Mouse (Mus musculus) embryonic facial prominence, embryonic 13.5 days (tissue): ENCODE results near the gene Steap4. TPM values are rescaled to one million over a fixed set of nuclear protein-coding genes. Genes with fewer than 3 reads are reported as not detected.
"Not testable (repeated sequence)": the region's sequence is repeated elsewhere in the genome, so short reads cannot be mapped to it uniquely, and the experiment has no call there.

ENCODE experiments used
- ATAC-seq: fragments of 200-750 bp; cut with Nextera tagmentation; 2 replicates; pipeline ENCODE4 v1.8.0; 2017; ENCODE audit warnings: low read depth; ENCODE audit not compliant: insufficient number of reproducible peaks, insufficient read depth, low FRiP score, low TSS enrichment
- H3K27ac ChIP-seq: fragments of 300-500 bp; sonication (generic); 2 replicates; pipeline ENCODE4 v1.5.1; 2015; ENCODE audit warnings: moderate library complexity, mild to moderate bottlenecking, inconsistent platforms
- H3K27me3 ChIP-seq: fragments of 300-500 bp; sonication (generic); 2 replicates; pipeline ENCODE4 v1.6.1; 2015; ENCODE audit warnings: mild to moderate bottlenecking, inconsistent platforms
- H3K36me3 ChIP-seq: fragments of 300-500 bp; sonication (generic); 2 replicates; pipeline ENCODE4 v1.6.1; 2015; ENCODE audit warnings: mild to moderate bottlenecking, inconsistent platforms
- H3K4me1 ChIP-seq: fragments of 300-500 bp; sonication (generic); 2 replicates; pipeline ENCODE4 v1.6.1; 2015; ENCODE audit warnings: inconsistent platforms
- H3K4me2 ChIP-seq: fragments of 300-500 bp; sonication (generic); 2 replicates; pipeline ENCODE4 v1.6.1; 2015; ENCODE audit warnings: moderate library complexity, mild to moderate bottlenecking, inconsistent platforms
- H3K4me3 ChIP-seq: fragments of 300-500 bp; sonication (generic); 2 replicates; pipeline ENCODE4 v1.5.1; 2015; ENCODE audit warnings: mild to moderate bottlenecking, inconsistent platforms
- H3K9ac ChIP-seq: fragments of 300-500 bp; sonication (generic); 2 replicates; pipeline ENCODE4 v1.6.1; 2015; ENCODE audit warnings: mild to moderate bottlenecking, inconsistent platforms
- H3K9me3 ChIP-seq: fragments of 300-500 bp; sonication (generic); 2 replicates; pipeline ENCODE4 v1.6.1; 2016; ENCODE audit warnings: inconsistent platforms
- WGBS: fragments of 180-500 bp; shearing (Covaris S2); methylation state at CpG from one replicate; pipeline ENCODE4 v1.1.7; 2015; ENCODE audit warnings: mixed read lengths; 5-methylcytosine and 5-hydroxymethylcytosine counted together
- polyA plus RNA-seq: library from polyadenylated mRNA; unstranded; fragments of >200 nt; fragmentation: Nextera tagmentation; extraction: Ambion mirVana; gene quantifications from 2 replicates; pipeline ENCODE4 v1.2.1, GENCODE M21; 2015

The Steap4 gene
- 2.0 and 3.2 TPM in 2 replicates for polyA plus RNA-seq

DNA sequence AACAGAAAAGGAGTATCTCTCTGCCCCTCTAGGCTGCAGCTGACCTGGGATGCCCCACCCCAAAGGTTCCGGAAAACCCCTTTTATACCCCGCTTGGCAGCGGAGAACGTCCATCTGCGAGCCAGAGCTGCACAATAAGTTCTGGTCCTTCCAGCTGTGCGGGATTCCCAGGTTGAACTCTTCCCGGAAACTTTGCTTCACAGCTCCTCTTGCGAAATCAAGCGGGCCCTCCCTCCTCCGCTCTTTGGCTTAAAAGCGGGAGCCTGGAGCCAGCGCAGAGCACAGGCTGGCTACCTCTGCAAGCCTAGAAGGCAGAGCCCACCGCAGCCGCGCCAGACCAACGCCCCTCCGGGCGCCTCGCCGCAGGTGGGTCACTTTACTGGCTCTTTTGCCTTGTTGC lies at the start of gene Steap4:
Gene Steap4 (plus strand): TSS at position 282 of the 400 bp plus-strand sequence.
- Histone ChIP-seq H3K4me1 (peaks cover 9% of the 10 kb centered on the region), H3K4me3 (peak within 1 kb of the TSS; percentile 35), H3K27ac (no peak within 1 kb of the TSS), H3K9me3 (no peaks in the 10 kb centered on the region), H3K4me2 (peak within 1 kb of the TSS; percentile 62), H3K9ac (peak within 1 kb of the TSS; percentile 51; the same call in 1 of the 2 replicates), H3K36me3 (no peaks in the 10 kb centered on the region), H3K27me3 (no peaks in the 10 kb centered on the region)
- 3% methylated on average over 20 of the region's 20 CpGs for WGBS
- ATAC-seq: no peak

DNA sequence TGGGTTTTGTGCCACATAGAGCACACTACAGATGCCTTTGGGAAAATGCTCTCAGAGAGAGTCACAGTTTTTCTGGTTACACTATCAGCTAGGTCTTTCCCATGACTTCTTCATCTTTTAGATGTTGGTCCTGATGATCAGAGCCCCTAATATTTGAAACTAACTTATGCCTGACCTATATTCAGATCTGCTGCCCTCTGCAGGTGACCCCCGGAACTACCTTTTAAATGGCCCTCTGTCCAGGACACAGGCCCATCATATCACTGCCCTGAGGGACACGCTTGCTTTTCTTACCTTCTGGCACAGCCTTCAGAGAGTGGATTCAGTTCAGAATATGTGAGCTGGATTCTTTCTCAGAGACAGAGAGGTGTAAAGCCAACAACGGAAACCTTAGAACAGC lies 48.3 kb upstream of the Steap4 start:
- H3K4me1 ChIP-seq: no peaks in the 10 kb centered on the region
- H3K27me3 ChIP-seq: no peaks in the 10 kb centered on the region
- 64% methylated on average over 3 of the region's 3 CpGs for WGBS
- no peaks in the 10 kb centered on the region for H3K9me3 ChIP-seq
- no peaks in the 10 kb centered on the region for H3K36me3 ChIP-seq
- H3K4me3 ChIP-seq: no peak overlapping the region
- no peak overlapping the region for H3K9ac ChIP-seq
- no peak overlapping the region for H3K4me2 ChIP-seq
- no peak for ATAC-seq
- no peak overlapping the region for H3K27ac ChIP-seq

DNA sequence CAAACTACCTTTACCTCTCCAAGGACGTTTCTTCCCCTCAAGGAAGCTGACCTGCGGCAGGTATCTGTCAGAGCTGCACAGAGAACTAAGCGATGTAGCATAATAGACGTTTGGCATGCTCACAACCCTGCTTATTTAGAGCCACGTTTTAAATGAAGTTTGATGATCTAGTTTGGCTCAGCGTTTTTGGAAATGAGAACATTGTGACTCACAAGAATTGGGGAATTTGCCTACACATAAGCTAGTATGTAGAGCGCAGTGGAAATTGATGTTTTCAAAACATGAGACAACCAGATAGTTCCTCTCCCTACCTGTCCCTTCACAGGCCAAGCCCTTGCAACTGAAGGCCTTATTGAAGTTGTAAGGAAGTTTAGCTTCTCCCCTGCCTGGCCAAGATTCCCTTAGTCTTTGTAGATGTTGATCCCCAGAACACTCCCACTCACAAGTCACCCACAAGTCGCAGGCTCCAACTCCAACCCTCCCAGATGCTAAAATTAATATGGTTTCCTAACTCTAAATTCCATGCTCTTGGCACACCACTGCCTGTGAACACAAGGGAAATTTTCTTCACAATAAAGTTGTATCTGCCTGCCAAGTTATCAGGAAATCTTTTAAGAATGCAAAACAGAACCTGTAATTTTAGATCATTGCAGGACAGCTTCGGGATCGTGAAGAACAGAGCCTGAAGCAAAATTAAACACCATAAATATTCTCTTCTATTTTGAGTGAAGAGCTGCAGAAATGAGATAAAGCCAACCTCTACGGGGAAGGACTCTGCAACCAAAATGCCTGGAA lies 42.6 kb upstream of the Steap4 start:
- no peaks in the 10 kb centered on the region for H3K27me3 ChIP-seq
- H3K36me3 ChIP-seq: no peaks in the 10 kb centered on the region
- no peak overlapping the region for H3K4me3 ChIP-seq
- no peak overlapping the region for H3K9ac ChIP-seq
- no peaks in the 10 kb centered on the region for H3K9me3 ChIP-seq
- H3K27ac ChIP-seq: no peak overlapping the region
- H3K4me2 ChIP-seq: no peak overlapping the region
- no peaks in the 10 kb centered on the region for H3K4me1 ChIP-seq
- WGBS: 72% methylated on average over 11 of the region's 11 CpGs
- ATAC-seq: no peak

DNA sequence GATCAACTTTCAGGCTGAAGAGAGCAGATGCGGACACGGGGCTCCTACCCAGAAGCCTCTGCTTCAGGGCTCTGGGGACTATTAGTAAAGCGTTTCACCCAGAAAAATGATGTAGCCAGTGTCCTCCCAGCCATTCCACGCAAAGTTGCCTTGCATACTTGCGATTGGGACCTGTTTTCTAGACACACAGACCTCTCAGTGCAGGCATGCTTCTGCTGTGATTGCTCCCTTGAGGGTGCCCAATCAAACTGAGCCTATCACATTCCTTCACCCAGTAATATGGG lies 42.0 kb upstream of the Steap4 start:
- Histone ChIP-seq H3K4me2 (no peak overlapping the region), H3K9ac (no peak overlapping the region), H3K27me3 (no peaks in the 10 kb centered on the region), H3K27ac (no peak overlapping the region), H3K4me1 (no peaks in the 10 kb centered on the region), H3K9me3 (no peaks in the 10 kb centered on the region), H3K4me3 (no peak overlapping the region), H3K36me3 (no peaks in the 10 kb centered on the region)
- 72% methylated on average over 5 of the region's 5 CpGs for WGBS
- ATAC-seq: no peak

- Histone ChIP-seq H3K4me1 (no peaks in the 10 kb centered on the region), H3K9ac (no peak overlapping the region), H3K9me3 (no peaks in the 10 kb centered on the region), H3K27ac (no peak overlapping the region), H3K27me3 (no peaks in the 10 kb centered on the region), H3K4me2 (no peak overlapping the region), H3K4me3 (no peak overlapping the region), H3K36me3 (no peaks in the 10 kb centered on the region)
- 89% methylated on average over 2 of the region's 2 CpGs for WGBS
- no peak for ATAC-seq
Measured at GRCm38 (mm10) chr5:7919681-7920080, 40.6 kb upstream of the Steap4 start.

DNA sequence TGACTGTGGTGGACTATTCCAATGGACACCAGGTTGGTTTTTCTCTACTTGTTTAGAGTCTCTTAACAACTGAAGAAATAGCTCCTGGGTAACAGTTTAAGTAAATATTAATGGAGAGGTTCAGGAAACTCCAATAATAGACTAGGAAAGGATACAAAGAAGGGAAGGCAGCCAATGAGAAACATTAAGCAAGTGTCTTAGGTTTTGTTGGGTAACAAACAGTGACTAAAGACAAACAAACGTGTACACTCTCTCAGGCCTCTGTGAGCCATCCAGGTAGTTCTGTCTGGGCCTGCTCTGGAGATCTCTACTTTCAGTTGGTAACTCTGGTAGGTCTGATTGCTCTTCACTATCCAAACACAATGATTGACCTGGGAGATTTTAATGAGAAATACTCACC lies 37.5 kb upstream of the Steap4 start:
- Histone ChIP-seq H3K4me3 (no peak overlapping the region), H3K27ac (no peak overlapping the region), H3K27me3 (no peaks in the 10 kb centered on the region), H3K4me2 (no peak overlapping the region), H3K36me3 (no peaks in the 10 kb centered on the region), H3K4me1 (no peaks in the 10 kb centered on the region), H3K9me3 (no peaks in the 10 kb centered on the region), H3K9ac (no peak overlapping the region)
- 75% methylated on average over 1 of the region's 1 CpGs for WGBS
- no peak for ATAC-seq

- H3K27me3 ChIP-seq: no peaks in the 10 kb centered on the region
- no peaks in the 10 kb centered on the region for H3K4me1 ChIP-seq
- no peak overlapping the region for H3K27ac ChIP-seq
- WGBS: 88% methylated on average over 3 of the region's 3 CpGs
- H3K36me3 ChIP-seq: no peaks in the 10 kb centered on the region
- H3K9me3 ChIP-seq: no peaks in the 10 kb centered on the region
- no peak overlapping the region for H3K4me3 ChIP-seq
- no peak overlapping the region for H3K9ac ChIP-seq
- H3K4me2 ChIP-seq: no peak overlapping the region
- ATAC-seq: no peak
Measured at GRCm38 (mm10) chr5:7923666-7924065, 36.6 kb upstream of the Steap4 start.

- Histone ChIP-seq H3K27me3 (no peaks in the 10 kb centered on the region), H3K4me3 (no peak overlapping the region), H3K36me3 (no peaks in the 10 kb centered on the region), H3K4me2 (no peak overlapping the region), H3K9ac (no peak overlapping the region), H3K27ac (no peak overlapping the region), H3K9me3 (no peaks in the 10 kb centered on the region), H3K4me1 (no peaks in the 10 kb centered on the region)
- no peak for ATAC-seq
- WGBS: 67% methylated on average over 5 of the region's 5 CpGs
Measured at GRCm38 (mm10) chr5:7932234-7933221, 27.7 kb upstream of the Steap4 start.

GRCm38 (mm10) chr5:7933495-7933894 lies 26.8 kb upstream of the Steap4 start:
- not testable (repeated sequence) for H3K9ac ChIP-seq, H3K36me3 ChIP-seq, H3K4me2 ChIP-seq, H3K4me3 ChIP-seq, H3K27me3 ChIP-seq, H3K4me1 ChIP-seq, H3K9me3 ChIP-seq, H3K27ac ChIP-seq, ATAC-seq
- 53% methylated on average over 11 of the region's 11 CpGs for WGBS

GRCm38 (mm10) chr5:7933933-7934675 lies 26.2 kb upstream of the Steap4 start:
- Histone ChIP-seq H3K9ac (no peak overlapping the region), H3K4me2 (no peak overlapping the region), H3K4me1 (no peaks in the 10 kb centered on the region), H3K27ac (no peak overlapping the region), H3K36me3 (no peaks in the 10 kb centered on the region), H3K27me3 (no peaks in the 10 kb centered on the region), H3K9me3 (no peaks in the 10 kb centered on the region), H3K4me3 (no peak overlapping the region)
- WGBS: 41% methylated on average over 2 of the region's 2 CpGs
- ATAC-seq: no peak

DNA sequence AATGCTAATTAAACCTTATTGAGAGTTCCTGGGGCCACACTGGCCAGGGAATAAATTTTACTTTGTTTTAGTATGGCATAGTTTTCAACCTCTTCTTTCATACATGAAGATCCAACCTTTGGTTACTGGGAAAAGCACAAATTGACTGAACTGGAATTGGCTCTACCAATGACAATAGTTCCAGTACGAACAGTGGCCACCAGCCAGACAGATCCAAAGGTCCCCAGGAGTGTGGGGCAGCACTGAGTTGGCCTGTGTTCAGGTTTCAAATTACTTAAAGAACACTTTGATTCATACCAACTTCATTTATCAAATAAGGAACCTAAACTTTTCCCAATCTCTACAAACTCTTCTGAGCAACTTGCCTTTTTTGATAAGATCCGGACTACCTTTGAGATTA lies 5.4 kb upstream of the Steap4 start:
- Histone ChIP-seq H3K4me1 (0 out of 2 replicates have a peak, but pooled peaks cover 1% of the 10 kb centered on the region), H3K9me3 (no peaks in the 10 kb centered on the region), H3K4me3 (no peak overlapping the region), H3K4me2 (no peak overlapping the region), H3K9ac (no peak overlapping the region), H3K27me3 (no peaks in the 10 kb centered on the region), H3K36me3 (no peaks in the 10 kb centered on the region), H3K27ac (no peak overlapping the region)
- no peak for ATAC-seq
- 87% methylated on average over 2 of the region's 2 CpGs for WGBS
